22 mouse cellular contexts compared by ENCODE assay signal in the genomic region with DNA sequence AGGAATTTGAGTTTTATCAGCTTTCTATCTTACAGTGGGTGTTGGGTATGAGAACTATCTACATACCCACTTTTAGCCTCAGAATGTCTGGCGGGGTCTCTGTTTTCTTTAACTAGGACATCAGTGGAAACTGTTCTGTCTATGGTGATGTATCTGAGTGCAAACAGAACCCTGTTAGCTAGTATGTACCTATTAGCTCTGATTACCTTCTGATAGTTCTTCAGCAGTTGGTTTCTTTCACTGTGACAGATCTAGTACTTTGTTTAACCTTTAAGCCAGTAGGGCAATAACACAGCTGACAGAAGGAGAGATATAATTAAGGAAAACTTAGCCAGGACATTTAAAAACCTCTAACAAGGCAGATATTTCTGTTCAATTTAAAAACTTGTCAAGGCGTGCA.
DNase-seq lines count a peak whose midpoint lies in the region; ATAC-seq lines count a peak whose summit lies in the region.
"Had no signal": no experiment of that assay in that cellular context is flagged by ENCODE, and none has a peak within 500 bp of the region (broad histone marks: within the 10 kb centered on the region; RNA-seq: fewer than 3 reads in every experiment).

No protein-coding gene starts in this region.

- 0 out of 2 replicates have a peak overlapping the region, but pooled peaks have one; percentile 4 for H3K27ac ChIP-seq in kidney, embryonic 14.5 days (ENCODE audit: low read depth, low read length)
- H3K27ac ChIP-seq: embryonic facial prominence, embryonic 12.5 days; forebrain, embryonic 15.5 days; heart, embryonic 13.5 days; hindbrain, embryonic 12.5 days had no signal

- no peak overlapping the region for H3K9ac ChIP-seq in kidney, embryonic 14.5 days (ENCODE audit: low read depth, low read length)
- H3K9ac ChIP-seq: embryonic facial prominence, embryonic 12.5 days; forebrain, embryonic 15.5 days; heart, embryonic 13.5 days; hindbrain, embryonic 12.5 days had no signal

- H3K4me1 ChIP-seq in kidney, embryonic 14.5 days (ENCODE audit: control insufficient read depth, insufficient read depth, low read length) = no peaks in the 10 kb centered on the region
- H3K4me1 ChIP-seq: embryonic facial prominence, embryonic 12.5 days; forebrain, embryonic 15.5 days; hindbrain, embryonic 12.5 days had no signal

- H3K36me3 ChIP-seq in kidney, embryonic 14.5 days (ENCODE audit: control insufficient read depth, insufficient read depth, low read length) = no peaks in the 10 kb centered on the region
- H3K36me3 ChIP-seq: embryonic facial prominence, embryonic 12.5 days; forebrain, embryonic 15.5 days; heart, embryonic 13.5 days; hindbrain, embryonic 12.5 days had no signal

- H3K4me3 ChIP-seq in kidney, embryonic 14.5 days (ENCODE audit: low read length) = no peak overlapping the region
- H3K4me3 ChIP-seq: embryonic facial prominence, embryonic 12.5 days; forebrain, embryonic 15.5 days; heart, embryonic 13.5 days; hindbrain, embryonic 12.5 days had no signal

- H3K4me2 ChIP-seq in kidney, embryonic 14.5 days (replicated peaks; ENCODE audit: low read depth, low read length) = no peak overlapping the region
- H3K4me2 ChIP-seq: embryonic facial prominence, embryonic 12.5 days; forebrain, embryonic 15.5 days; heart, embryonic 13.5 days; hindbrain, embryonic 12.5 days had no signal

- WGBS in kidney, embryonic 14.5 days = 22% methylated on average over 2 of the region's 2 CpGs

- H3K27me3 ChIP-seq in kidney, embryonic 14.5 days (ENCODE audit: control insufficient read depth, insufficient read depth, low read length) = no peaks in the 10 kb centered on the region
- H3K27me3 ChIP-seq: CH12.LX; embryonic facial prominence, embryonic 12.5 days; forebrain, embryonic 15.5 days; heart, embryonic 13.5 days; hindbrain, embryonic 12.5 days; Patski had no signal

- no peak for DNase-seq in kidney, adult 8-10 months
- DNase-seq in embryo, embryonic 10 days (ENCODE audit: low spot score) = peak; percentile 36
- peak; percentile 17 for DNase-seq in embryo, embryonic 11 days
- DNase-seq in yolk sac, embryonic 10.5 days (ENCODE audit: low spot score) = peak; percentile 16
- DNase-seq in ovary, postnatal 36 days (ENCODE audit: low spot score) = no peak
- DNase-seq: adrenal gland, adult 2 months; adrenal gland, postnatal 25 days; cerebellum, adult 18-20 months; cerebellum, adult 9-11 months; cerebellum, postnatal 36 days; gastrocnemius, postnatal 36 days; heart, adult 11 months; heart, postnatal 4 days had no signal

- peak; percentile 60; the same call in 1 of the 2 replicates for ATAC-seq in kidney, embryonic 14.5 days (ENCODE audit: low FRiP score, low TSS enrichment)
- ATAC-seq: activated CD4-positive, CD25-positive, alpha-beta regulatory T cell, adult 4 months; forebrain, embryonic 15.5 days; hindbrain, embryonic 16.5 days; Patski had no signal

- H3K9me3 ChIP-seq in kidney, embryonic 14.5 days (ENCODE audit: control insufficient read depth, low read length) = no peaks in the 10 kb centered on the region
- H3K9me3 ChIP-seq: embryonic facial prominence, embryonic 12.5 days; forebrain, embryonic 15.5 days; heart, embryonic 13.5 days; hindbrain, embryonic 12.5 days had no signal

Comparison
In these comparisons a context has a peak if more than half of its experiments do, and no peak if none do; other contexts are left out.
1. DNase-seq: peak in embryo, embryonic 10 days (single experiment), embryo, embryonic 11 days (single experiment) and yolk sac, embryonic 10.5 days (single experiment); none in kidney, adult 8-10 months (0 of 2) and ovary, postnatal 36 days (single experiment).